Mouse (Mus musculus): ENCODE measurements around the gene Ankrd12. TPM values are rescaled to one million over a fixed set of nuclear protein-coding genes. Genes with fewer than 3 reads are reported as not detected.

Gene Ankrd12
- polyA plus RNA-seq, 1 experiment: 9.3 TPM

DNA sequence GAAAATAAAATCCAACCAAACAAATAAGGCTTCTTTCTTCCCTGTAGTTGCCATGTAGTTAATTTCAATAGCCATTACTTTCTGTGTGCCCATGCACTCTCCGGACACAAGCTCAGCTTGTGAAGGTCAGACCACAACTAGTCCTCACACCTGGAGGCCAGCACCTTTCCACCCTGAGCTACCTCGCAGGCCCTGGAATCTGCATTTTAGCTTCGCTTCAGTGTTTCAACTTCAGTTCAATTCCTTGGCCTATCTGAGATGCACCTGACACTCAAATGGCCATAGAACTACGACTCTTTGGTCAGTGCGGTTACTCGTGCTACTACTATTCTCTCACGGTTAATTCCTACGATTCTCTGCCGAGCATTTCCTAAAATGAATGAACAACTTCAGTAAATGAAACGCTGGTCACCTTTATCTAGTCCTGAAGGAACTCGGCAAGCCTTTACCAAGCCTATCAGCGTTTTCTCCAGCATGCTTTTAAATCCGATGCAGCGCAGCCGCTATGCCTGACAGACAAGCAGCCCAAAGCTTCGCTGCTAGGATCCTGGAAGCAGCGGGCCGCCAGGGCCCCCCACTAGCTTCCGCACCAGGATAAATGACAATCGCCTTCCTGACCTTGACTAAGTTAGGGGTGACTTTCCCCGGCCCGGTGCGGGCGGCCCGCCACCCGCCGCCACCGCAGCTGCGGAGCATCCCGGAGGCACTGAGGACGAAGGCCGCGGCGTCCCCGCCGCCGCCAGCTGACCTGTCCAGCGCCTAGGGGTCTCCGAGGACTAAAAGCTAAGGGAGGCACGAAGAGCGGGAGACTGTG is 23.9 kb upstream of the Ankrd12 start:
- TF ChIP-seq GATA1 (IDR thresholded peaks at IDR 0.05; ENCODE audit: low read length): no peak

DNA sequence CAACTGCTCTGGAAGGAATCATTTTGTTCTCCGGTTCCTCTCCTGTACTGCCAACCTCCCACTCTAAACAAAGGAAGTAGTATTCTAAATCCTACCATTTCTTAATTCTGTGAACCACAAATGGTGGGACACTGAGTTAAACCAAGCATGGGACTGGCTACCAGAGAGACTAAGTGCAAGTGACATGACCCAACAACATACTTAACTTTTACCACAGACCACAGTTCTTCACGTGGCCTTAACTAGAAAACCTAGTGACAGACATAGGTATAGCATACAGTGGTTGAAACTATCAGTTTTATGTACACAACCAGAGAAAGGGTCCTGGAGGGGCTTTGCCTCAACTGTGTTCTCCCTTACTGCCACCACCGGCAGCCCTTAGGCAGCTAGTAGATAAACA is 15.8 kb upstream of the Ankrd12 start:
- TF ChIP-seq GATA1 (IDR thresholded peaks at IDR 0.05; ENCODE audit: low read length): no peak

DNA sequence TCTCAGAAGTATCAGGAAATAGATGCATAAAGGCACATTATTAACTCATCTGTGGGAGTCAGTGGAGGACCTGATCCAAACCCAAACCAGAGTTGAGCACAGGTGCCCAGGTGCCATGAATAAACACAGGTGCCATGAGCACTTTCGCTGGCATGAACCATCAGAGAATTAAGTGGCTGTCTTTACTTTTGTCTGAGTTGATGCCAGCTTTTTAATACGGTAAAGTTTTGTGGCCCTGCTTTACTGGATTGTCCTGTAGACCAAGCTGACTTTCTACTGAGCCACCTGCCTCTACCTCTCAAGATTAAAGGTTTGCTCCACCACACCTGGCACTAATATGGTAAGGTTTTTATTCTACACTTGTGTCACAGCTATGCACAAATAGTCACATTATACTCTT is 15.2 kb upstream of the Ankrd12 start:
- TF ChIP-seq GATA1 (IDR thresholded peaks at IDR 0.05; ENCODE audit: low read length): no peak

DNA sequence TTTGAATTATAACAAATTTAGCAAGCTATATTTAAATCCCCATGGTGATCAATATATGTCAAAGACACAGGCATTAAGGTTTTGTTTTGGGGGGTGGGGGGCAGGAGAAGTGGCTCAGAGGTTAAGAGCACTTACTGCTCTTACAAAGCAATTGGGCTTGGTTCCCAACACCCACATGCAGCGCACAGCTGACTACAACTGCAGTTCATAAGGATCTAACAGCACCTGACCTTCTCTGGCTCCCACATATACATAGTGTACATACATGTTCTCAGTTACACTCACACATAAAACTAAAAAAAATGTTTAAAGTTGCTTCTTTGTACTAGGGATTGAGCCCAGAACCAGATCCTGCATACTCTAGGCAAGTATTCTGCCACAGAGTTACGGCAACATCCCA is 14.5 kb upstream of the Ankrd12 start:
- no peak for TF ChIP-seq GATA1 (IDR thresholded peaks at IDR 0.05; ENCODE audit: low read length)

DNA sequence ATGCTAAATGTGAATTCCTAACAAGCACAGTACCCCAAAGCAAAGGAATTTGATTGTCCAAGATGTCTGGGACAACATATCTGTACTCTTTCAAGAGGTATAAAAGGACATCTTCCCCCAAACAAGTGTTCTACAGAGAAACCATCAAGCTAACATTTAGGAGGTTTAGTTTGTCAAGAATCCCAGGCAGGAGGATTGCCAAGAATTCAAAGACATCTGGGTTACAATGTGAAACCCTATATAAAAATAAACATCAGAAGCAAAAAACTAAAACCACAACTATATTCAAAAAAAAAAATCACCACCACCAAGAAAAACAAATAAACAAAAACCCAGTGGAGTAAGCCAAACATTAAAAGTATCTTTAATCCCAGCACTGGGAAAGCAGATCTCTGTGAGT is 13.4 kb upstream of the Ankrd12 start:
- no peak for TF ChIP-seq GATA1 (IDR thresholded peaks at IDR 0.05; ENCODE audit: low read length)

DNA sequence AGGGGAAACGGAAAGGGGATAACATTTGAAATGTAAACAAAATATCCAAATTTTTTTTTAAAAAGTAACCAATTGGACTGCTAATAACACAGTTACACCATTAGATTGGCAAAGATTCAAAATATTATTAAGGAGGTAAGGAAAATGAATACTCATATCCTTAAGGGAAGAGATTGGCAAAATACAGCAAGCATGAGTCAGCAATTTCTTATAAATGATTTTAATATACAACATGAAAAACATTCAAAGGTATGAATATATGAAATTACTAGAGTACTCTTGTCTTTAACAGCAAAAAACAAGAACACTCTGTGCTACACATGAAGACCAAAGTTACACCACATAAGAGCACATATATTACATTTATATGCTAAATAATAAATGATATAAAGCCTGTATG is 8.1 kb upstream of the Ankrd12 start:
- no peak for TF ChIP-seq GATA1 (IDR thresholded peaks at IDR 0.05; ENCODE audit: low read length)

DNA sequence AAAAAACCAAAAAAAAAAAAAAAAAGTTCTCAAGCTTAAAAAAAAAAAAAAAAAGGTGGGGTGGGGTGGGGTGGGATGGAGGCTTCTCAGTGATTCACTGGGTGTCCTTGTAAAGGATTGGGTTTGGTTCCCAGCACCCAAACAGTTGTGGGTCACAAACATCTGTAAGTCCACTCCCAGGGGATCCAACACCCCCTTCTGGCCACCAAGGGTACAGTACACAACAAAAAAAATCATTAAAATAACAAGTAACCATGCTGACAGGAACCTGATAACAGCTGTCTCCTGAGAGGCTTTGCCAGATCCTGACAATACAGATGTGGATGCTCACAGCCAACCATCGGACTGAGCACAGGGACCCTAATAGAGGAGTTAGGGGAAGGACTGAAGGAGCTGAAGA is 7.6 kb upstream of the Ankrd12 start:
- no peak for TF ChIP-seq GATA1 (IDR thresholded peaks at IDR 0.05; ENCODE audit: low read length)

DNA sequence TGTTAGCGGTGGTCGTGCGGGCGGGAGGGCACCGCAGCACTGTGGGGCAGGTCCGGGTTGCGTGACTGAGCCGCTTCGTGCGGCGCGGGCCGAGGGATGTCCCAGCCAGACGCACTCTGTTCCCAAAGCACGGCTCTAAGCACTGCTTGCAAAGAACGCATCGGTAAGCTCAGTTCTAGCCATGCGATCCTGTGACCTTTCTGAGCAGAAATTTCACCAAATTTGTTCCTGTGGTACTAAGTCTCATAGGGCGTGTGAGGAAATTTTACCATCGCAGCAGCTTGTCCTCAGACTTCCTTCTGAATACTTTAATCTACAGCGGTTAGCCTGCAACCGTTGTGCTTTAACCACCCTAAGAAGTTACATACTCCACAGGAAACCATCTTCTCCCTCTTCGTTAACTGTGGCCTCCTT is 555 bp upstream of the Ankrd12 start:
- TF ChIP-seq GATA1 (IDR thresholded peaks at IDR 0.05; ENCODE audit: low read length): no peak

DNA sequence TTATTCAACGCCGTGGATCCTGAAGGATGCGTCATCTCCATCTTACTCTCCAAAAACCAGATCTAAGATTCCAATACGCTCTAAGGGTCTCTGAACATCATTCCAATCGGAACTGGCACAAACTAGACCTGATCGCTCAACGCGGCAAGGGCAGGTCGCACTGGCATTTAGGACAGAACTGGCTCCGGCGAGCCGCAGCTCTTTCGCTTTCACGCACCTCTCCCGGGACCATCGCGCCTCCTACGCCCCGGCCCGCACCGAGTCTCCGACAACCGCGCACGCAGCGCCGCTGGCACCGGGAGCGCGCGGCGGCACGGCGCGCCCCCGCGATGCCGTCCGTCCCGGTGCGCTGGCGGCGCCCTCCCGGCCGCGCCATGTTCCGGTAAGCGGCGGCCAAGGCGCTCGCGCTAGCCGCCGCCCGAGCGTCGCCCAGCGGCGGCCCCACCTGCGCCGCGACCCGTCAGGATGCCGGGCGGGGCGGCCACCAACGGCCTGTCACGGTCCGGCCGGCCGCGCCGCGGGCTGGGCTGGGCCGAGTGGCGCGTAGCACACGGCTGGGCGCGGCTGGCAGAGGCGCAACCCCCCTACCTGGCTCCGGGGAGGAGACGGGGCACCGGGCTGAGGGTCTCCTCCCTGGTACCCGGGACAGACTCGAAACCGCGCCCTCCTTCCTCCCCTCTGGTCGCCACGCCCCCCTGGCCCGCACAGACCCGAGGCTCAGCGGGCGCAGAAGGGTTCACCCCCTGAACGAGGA is 538 bp downstream of the Ankrd12 start:
- TF ChIP-seq GATA1 (IDR thresholded peaks at IDR 0.05; ENCODE audit: low read length): no peak

DNA sequence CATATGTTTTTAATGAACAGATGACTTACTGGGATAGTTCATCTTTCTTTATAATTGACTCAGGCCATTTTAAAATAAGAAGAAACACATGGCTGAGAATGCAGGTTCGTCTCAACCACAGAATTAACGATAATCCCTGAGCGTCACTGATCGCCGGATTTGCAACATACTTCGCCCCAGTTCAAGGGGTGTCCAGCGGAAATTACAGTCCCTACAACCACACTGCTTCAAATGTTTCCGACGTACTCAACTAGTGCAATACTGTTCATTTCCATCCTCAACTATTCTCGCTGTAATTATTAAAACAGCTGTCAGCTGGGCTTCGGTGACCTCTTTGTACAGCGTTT is 1.1 kb downstream of the Ankrd12 start:
- no peak for TF ChIP-seq GATA1 (IDR thresholded peaks at IDR 0.05; ENCODE audit: low read length)

DNA sequence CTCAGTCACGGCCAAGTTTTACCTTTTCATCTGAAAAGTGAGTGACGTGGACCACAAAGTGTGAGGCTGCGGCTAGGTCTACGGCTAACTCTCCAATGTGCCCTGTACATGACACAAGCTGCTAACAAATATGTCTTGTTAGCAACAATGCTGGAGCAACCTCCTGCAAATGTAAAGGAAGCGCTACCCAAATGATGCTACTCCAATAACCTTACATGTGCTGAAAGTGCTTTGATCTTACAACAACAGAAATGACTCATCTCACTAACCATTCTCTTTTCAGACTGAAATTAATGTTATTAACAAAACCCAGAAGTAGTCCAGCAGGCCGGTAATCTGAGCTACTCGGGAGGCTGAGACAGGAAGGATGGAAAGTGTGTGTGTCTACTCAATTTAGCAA is 2.9 kb downstream of the Ankrd12 start:
- TF ChIP-seq GATA1 (IDR thresholded peaks at IDR 0.05; ENCODE audit: low read length): no peak

DNA sequence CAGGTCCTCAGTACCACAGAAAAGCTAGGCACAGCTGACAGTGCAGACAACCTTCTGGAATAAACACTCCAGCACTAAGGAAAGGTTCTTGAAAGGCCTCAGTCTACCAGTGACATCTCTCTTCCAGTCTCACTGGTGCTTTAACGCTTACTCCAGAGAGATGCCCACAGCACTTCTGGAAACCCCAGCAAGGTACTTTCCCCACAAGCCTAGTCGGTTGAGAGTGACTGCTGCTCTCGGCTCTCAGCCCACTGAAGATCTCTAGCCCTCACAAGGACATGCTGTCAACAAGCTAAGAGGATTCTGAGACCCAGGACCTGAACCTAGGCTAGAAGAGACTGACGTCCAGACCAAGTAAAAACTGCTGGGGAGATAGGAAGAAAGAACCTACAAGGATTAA is 11.8 kb downstream of the Ankrd12 start:
- no peak for TF ChIP-seq GATA1 (IDR thresholded peaks at IDR 0.05; ENCODE audit: low read length)

DNA sequence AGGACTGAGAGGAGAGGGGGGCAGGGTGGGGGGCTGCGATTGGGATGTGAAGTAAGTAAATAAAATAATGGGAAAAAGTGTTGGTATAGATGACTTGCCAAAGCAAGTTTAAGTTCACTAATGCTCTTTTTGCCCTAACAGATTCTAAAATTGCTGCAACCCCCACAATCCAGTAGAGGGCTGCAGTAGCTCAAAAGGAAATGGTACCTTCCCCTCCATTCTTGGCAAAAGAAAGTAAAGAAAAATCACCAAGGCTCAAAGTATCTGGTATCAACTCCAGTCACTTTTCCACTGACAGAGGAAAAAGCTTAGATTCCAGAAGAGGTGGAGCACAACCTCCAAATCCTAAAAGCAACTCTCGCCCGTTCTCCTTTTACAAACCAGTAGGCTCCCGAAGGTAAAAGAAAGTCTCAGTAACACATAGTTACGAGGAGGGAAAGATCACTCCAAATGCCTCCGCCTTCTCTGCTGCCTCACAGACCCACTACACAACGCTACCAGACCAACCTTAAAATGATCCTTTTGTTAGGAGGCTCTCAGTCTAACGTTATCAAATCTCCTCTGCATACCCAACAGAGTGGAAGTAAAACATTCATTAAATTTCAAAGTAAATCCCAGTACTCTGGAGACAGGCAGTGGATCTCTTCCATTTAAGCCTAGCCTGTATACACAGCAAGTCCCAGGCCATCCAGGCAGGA is 15.5 kb downstream of the Ankrd12 start:
- no peak for TF ChIP-seq GATA1 (IDR thresholded peaks at IDR 0.05; ENCODE audit: low read length)

DNA sequence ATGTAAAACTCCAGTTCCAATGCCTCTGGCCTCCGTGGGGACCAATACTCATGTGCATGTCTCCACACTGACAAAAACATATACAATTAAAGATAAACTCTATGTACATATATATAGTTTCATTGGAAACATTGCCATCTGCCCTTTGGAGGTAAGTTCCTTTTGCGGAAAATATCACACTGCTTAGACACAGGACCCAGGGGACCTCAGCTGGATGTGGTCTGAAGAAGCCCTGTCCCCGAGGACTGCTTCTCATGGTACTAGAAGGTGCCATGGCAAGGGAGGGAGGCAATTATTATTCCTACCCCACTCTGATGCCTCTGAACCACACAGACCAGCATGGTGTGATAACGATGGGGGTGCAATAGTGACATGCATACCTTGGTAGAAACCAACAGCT is 18.7 kb downstream of the Ankrd12 start:
- no peak for TF ChIP-seq GATA1 (IDR thresholded peaks at IDR 0.05; ENCODE audit: low read length)

DNA sequence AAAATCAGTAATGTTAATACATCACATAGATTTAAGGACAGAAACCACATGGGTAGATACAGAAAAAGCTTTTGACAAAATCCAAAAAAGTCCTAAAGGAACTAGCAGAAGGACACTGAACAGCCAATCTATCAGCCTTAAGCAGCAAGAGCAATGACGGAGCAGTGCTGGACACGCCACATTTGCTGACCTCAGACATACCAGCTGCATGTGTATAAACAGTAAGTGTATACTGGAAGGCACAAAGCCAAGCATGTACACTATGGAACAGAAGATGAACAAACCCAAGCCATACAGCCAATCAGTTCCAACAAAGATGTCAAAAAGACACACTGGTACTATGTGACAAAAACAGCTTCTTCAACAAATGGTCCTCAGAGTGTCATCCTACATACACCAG is 19.7 kb downstream of the Ankrd12 start:
- no peak for TF ChIP-seq GATA1 (IDR thresholded peaks at IDR 0.05; ENCODE audit: low read length)

DNA sequence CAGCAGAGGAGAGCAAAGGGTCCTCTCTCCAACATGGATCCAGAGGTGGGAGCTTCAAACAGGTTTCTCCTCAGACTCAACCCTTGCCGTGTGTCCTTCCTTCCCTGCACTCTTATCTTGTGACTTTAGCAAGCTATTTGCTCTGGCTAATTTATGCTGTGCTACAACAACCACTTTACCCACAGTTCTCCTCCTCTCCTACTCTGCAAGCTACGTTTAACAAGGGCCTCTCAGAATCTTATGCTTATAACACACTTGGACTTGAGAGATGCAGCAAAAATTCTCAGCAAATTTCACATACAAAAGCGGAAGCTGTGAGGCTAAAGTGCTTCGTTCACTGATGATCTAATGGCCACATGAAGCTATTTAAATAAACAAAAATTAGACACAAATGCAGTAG is 23.5 kb downstream of the Ankrd12 start:
- TF ChIP-seq GATA1 (IDR thresholded peaks at IDR 0.05; ENCODE audit: low read length): no peak
